Mouse (Mus musculus) hindbrain, embryonic 14.5 days (tissue): ENCODE measurements around the gene Cfap97. TPM values are rescaled to one million over a fixed set of nuclear protein-coding genes. Genes with fewer than 3 reads are reported as not detected.

Experiments used
- ATAC-seq: fragments of 200-750 bp; cut with Nextera tagmentation; 2 replicates; pipeline ENCODE4 v1.8.0; 2017; ENCODE audit warnings: moderate number of reproducible peaks, mild to moderate bottlenecking, moderate TSS enrichment, moderate library complexity; ENCODE audit not compliant: low FRiP score
- DNase-seq: peaks from one replicate; pipeline ENCODE4 v3.0.0-alpha.2; 2015; ENCODE audit warnings: low spot score
- H3K27ac ChIP-seq: fragments of 300-500 bp; sonication (generic); 2 replicates; pipeline ENCODE4 v1.5.1; 2014; ENCODE audit warnings: mild to moderate bottlenecking, moderate library complexity
- H3K27me3 ChIP-seq: fragments of 300-500 bp; sonication (generic); 2 replicates; pipeline ENCODE4 v1.6.1; 2014; ENCODE audit warnings: mild to moderate bottlenecking, low read length, mixed read lengths; ENCODE audit not compliant: control insufficient read depth, insufficient read depth
- H3K36me3 ChIP-seq: fragments of 300-500 bp; sonication (generic); replicated peaks from 2 replicates; pipeline ENCODE4 v1.6.1; 2014; ENCODE audit not compliant: control insufficient read depth, insufficient read depth
- H3K4me1 ChIP-seq: fragments of 300-500 bp; sonication (generic); replicated peaks from 2 replicates; pipeline ENCODE4 v1.6.1; 2014; ENCODE audit warnings: antibody characterized with exemption, low read length, mixed read lengths; ENCODE audit not compliant: control insufficient read depth, insufficient read depth
- H3K4me2 ChIP-seq: fragments of 300-500 bp; sonication (generic); replicated peaks from 2 replicates; pipeline ENCODE4 v1.6.1; 2014; ENCODE audit warnings: mild to moderate bottlenecking, moderate library complexity
- H3K4me3 ChIP-seq: fragments of 300-500 bp; sonication (generic); replicated peaks from 2 replicates; pipeline ENCODE4 v1.5.1; 2014; ENCODE audit warnings: mild to moderate bottlenecking, low read length
- H3K9ac ChIP-seq: fragments of 300-500 bp; sonication (generic); 2 replicates; pipeline ENCODE4 v1.6.1; 2014
- H3K9me3 ChIP-seq: fragments of 300-500 bp; sonication (generic); 2 replicates; pipeline ENCODE4 v1.6.1; 2016; ENCODE audit warnings: low read length; ENCODE audit not compliant: control insufficient read depth
- WGBS: fragments of 180-500 bp; shearing (Covaris S2); extraction: QIAGEN DNeasy Blood & Tissue Kit; methylation state at CpG from one replicate; pipeline ENCODE4 v1.1.7; 2014; 5-methylcytosine and 5-hydroxymethylcytosine counted together
- polyA plus RNA-seq: library from polyadenylated mRNA; unstranded; fragments of >200 nt; fragmentation: Nextera tagmentation; extraction: Ambion mirVana; gene quantifications from 2 replicates; pipeline ENCODE4 v1.2.1, GENCODE M21; 2014

Gene Cfap97
- polyA plus RNA-seq, 1 experiment from 2014 or later, result 24.5 TPM

GRCm38 (mm10) chr8:46149782-46150181 lies 1.8 kb upstream of the Cfap97 start:
- Histone ChIP-seq H3K9me3 (no peaks in the 10 kb centered on the region), H3K27ac (no peak overlapping the region), H3K4me2 (peak overlapping the region; percentile 90; the same call in 1 of the 2 replicates), H3K27me3 (peaks cover 10% of the 10 kb centered on the region; the same call in 1 of the 2 replicates), H3K36me3 (no peaks in the 10 kb centered on the region), H3K4me1 (peaks cover 14% of the 10 kb centered on the region), H3K9ac (no peak overlapping the region), H3K4me3 (0 out of 2 replicates have a peak overlapping the region, but pooled peaks have one; percentile 89)
- WGBS, result 87% methylated on average over 9 of the region's 9 CpGs
- ATAC-seq (no peak), DNase-seq (no peak)

- DNase-seq, result peak; percentile 82
- peak within 1 kb of the TSS; percentile 90 for H3K4me2 ChIP-seq
- H3K4me3 ChIP-seq, result peak within 1 kb of the TSS; percentile 89
- peak; percentile 89 for ATAC-seq
- WGBS, result 5% methylated on average over 47 of the region's 103 CpGs
- no peaks in the 10 kb centered on the region for H3K9me3 ChIP-seq
- no peaks in the 10 kb centered on the region for H3K36me3 ChIP-seq
- H3K4me1 ChIP-seq, result peaks cover 14% of the 10 kb centered on the region
- H3K27ac ChIP-seq, result peak within 1 kb of the TSS; percentile 79
- H3K27me3 ChIP-seq, result peaks cover 10% of the 10 kb centered on the region; the same call in 1 of the 2 replicates
- peak within 1 kb of the TSS; percentile 90 for H3K9ac ChIP-seq
These were observed 777 bp downstream of the Cfap97 start, which contains the start of gene Snx25 for GRCm38 (mm10) chr8:46152064-46153031. Gene Snx25 (minus strand): TSS chr8:46152159.

- Histone ChIP-seq H3K27me3 (peaks cover 10% of the 10 kb centered on the region; the same call in 1 of the 2 replicates), H3K27ac (no peak overlapping the region), H3K4me3 (peak overlapping the region; percentile 89), H3K9me3 (0 out of 2 replicates have a peak, but pooled peaks cover 2% of the 10 kb centered on the region), H3K4me1 (peaks cover 14% of the 10 kb centered on the region), H3K9ac (no peak overlapping the region), H3K36me3 (no peaks in the 10 kb centered on the region), H3K4me2 (peak overlapping the region; percentile 90)
- ATAC-seq (no peak), DNase-seq (no peak)
- WGBS, result 28% methylated on average over 2 of the region's 2 CpGs
These were observed 1.5 kb downstream of the Cfap97 start for GRCm38 (mm10) chr8:46153042-46153441.

- H3K4me1 ChIP-seq, result peaks cover 19% of the 10 kb centered on the region
- H3K9ac ChIP-seq, result peak overlapping the region; percentile 65
- peak overlapping the region; percentile 70 for H3K4me2 ChIP-seq
- WGBS, result 2% methylated on average over 76 of the region's 77 CpGs
- DNase-seq, result peak; percentile 96
- H3K36me3 ChIP-seq, result no peaks in the 10 kb centered on the region
- peak; percentile 98 for ATAC-seq
- peak overlapping the region; percentile 44 for H3K4me3 ChIP-seq
- H3K27ac ChIP-seq, result peak overlapping the region; percentile 78
- no peaks in the 10 kb centered on the region for H3K27me3 ChIP-seq
- no peaks in the 10 kb centered on the region for H3K9me3 ChIP-seq
These were observed 11.6 kb downstream of the Cfap97 start for GRCm38 (mm10) chr8:46162953-46163869.

GRCm38 (mm10) chr8:46163870-46164190 lies 12.3 kb downstream of the Cfap97 start:
- H3K4me3 ChIP-seq, result peak overlapping the region; percentile 44
- no peaks in the 10 kb centered on the region for H3K9me3 ChIP-seq
- peaks cover 19% of the 10 kb centered on the region for H3K4me1 ChIP-seq
- no peaks in the 10 kb centered on the region for H3K36me3 ChIP-seq
- WGBS, result 0% methylated on average over 25 of the region's 25 CpGs
- ATAC-seq, result no peak; the same call in 1 of the 2 replicates
- no peak for DNase-seq
- H3K4me2 ChIP-seq, result peak overlapping the region; percentile 70
- H3K27me3 ChIP-seq, result no peaks in the 10 kb centered on the region
- peak overlapping the region; percentile 78 for H3K27ac ChIP-seq
- H3K9ac ChIP-seq, result peak overlapping the region; percentile 65

GRCm38 (mm10) chr8:46173651-46174050 lies 22.1 kb downstream of the Cfap97 start:
- H3K4me3 ChIP-seq, result no peak overlapping the region
- ATAC-seq (no peak), DNase-seq (no peak)
- no peak overlapping the region for H3K27ac ChIP-seq
- peaks cover 17% of the 10 kb centered on the region for H3K36me3 ChIP-seq
- H3K9me3 ChIP-seq, result no peaks in the 10 kb centered on the region
- 84% methylated on average over 2 of the region's 2 CpGs for WGBS
- no peaks in the 10 kb centered on the region for H3K4me1 ChIP-seq
- no peaks in the 10 kb centered on the region for H3K27me3 ChIP-seq
- H3K9ac ChIP-seq, result no peak overlapping the region
- H3K4me2 ChIP-seq, result no peak overlapping the region

- Histone ChIP-seq H3K4me3 (no peak overlapping the region), H3K4me2 (no peak overlapping the region), H3K36me3 (peaks cover 10% of the 10 kb centered on the region), H3K27ac (no peak overlapping the region), H3K9me3 (no peaks in the 10 kb centered on the region), H3K27me3 (no peaks in the 10 kb centered on the region), H3K9ac (no peak overlapping the region), H3K4me1 (no peaks in the 10 kb centered on the region)
- ATAC-seq, result no peak
- DNase-seq, result no peak
- 95% methylated on average over 7 of the region's 7 CpGs for WGBS
These were observed 28.6 kb downstream of the Cfap97 start for GRCm38 (mm10) chr8:46180136-46180535.

GRCm38 (mm10) chr8:46185361-46185760 lies 33.8 kb downstream of the Cfap97 start:
- 5% methylated on average over 2 of the region's 2 CpGs for WGBS

GRCm38 (mm10) chr8:46193100-46193499 lies 41.5 kb downstream of the Cfap97 start:
- no peaks in the 10 kb centered on the region for H3K4me1 ChIP-seq
- 92% methylated on average over 8 of the region's 8 CpGs for WGBS
- peaks cover 29% of the 10 kb centered on the region for H3K36me3 ChIP-seq
- no peak overlapping the region for H3K9ac ChIP-seq
- H3K27ac ChIP-seq, result no peak overlapping the region
- ATAC-seq (no peak), DNase-seq (no peak)
- H3K27me3 ChIP-seq, result no peaks in the 10 kb centered on the region
- no peak overlapping the region for H3K4me3 ChIP-seq
- H3K4me2 ChIP-seq, result no peak overlapping the region
- no peaks in the 10 kb centered on the region for H3K9me3 ChIP-seq

More at GRCm38 (mm10) chr8:46185361-46185760, 33.8 kb downstream of the Cfap97 start:
- no peaks in the 10 kb centered on the region for H3K9me3 ChIP-seq
- peaks cover 10% of the 10 kb centered on the region for H3K36me3 ChIP-seq
- H3K27me3 ChIP-seq, result no peaks in the 10 kb centered on the region
- H3K27ac ChIP-seq, result no peak overlapping the region
- H3K4me1 ChIP-seq, result no peaks in the 10 kb centered on the region
- no peak overlapping the region for H3K4me2 ChIP-seq
- no peak overlapping the region for H3K9ac ChIP-seq
- peak; percentile 71 for DNase-seq
- no peak overlapping the region for H3K4me3 ChIP-seq
- ATAC-seq, result no peak
